Mouse (Mus musculus): ENCODE results near the gene Yy1. TPM values are rescaled to one million over a fixed set of nuclear protein-coding genes. Genes with fewer than 3 reads are reported as not detected.

The Yy1 gene
- polyA plus RNA-seq, 1 experiment: 15.3 TPM

- Histone ChIP-seq H3K79me2 (ENCODE audit: control insufficient read depth, insufficient read depth) (peaks cover 100% of the 10 kb centered on the region), H3K36me3 (ENCODE audit: control insufficient read depth, insufficient read depth) (no peaks in the 10 kb centered on the region), H3K4me2 (ENCODE audit: low read depth) (no peak overlapping the region), H3K4me3 (no peak overlapping the region), H3ac (ENCODE audit: control insufficient read depth, insufficient read length) (no peak overlapping the region), H3K27me3 (ENCODE audit: control insufficient read depth, insufficient read depth, insufficient read length) (no peaks in the 10 kb centered on the region)
- no peak for TF ChIP-seq TCF12 (IDR thresholded peaks at IDR 0.05; ENCODE audit: insufficient read depth, poor library complexity, severe bottlenecking)
- TF ChIP-seq POLR2A (IDR thresholded peaks at IDR 0.05; ENCODE audit: insufficient read length, low read depth): no peak
- no peak for TF ChIP-seq E2F4 (IDR thresholded peaks at IDR 0.05; ENCODE audit: insufficient read depth)
- TF ChIP-seq MYOD1 (IDR thresholded peaks at IDR 0.05; ENCODE audit: control insufficient read depth in 1 of 3, insufficient read length in 2 of 3, low read depth in 2 of 3): no peak
- no peak for TF ChIP-seq MAX (IDR thresholded peaks at IDR 0.05; ENCODE audit: low read depth)
- TF ChIP-seq SRF (IDR thresholded peaks at IDR 0.05; ENCODE audit: control insufficient read depth, insufficient read length, low read depth): no peak
- TF ChIP-seq REST (IDR thresholded peaks at IDR 0.05; ENCODE audit: insufficient read depth, insufficient read length): no peak
- TF ChIP-seq TCF3 (IDR thresholded peaks at IDR 0.05; ENCODE audit: insufficient read length, low read depth): no peak
- no peak for TF ChIP-seq USF1 (IDR thresholded peaks at IDR 0.05; ENCODE audit: low read depth)
- no peak for TF ChIP-seq POLR2AphosphoS2 (IDR thresholded peaks at IDR 0.05; ENCODE audit: insufficient read length, low read depth)
- no peak for TF ChIP-seq MYOG (IDR thresholded peaks at IDR 0.05; ENCODE audit: control insufficient read depth in 1 of 3, insufficient read depth in 1 of 3, insufficient read length in 2 of 3, low read depth in 2 of 3)
- no peak for TF ChIP-seq CEBPB (IDR thresholded peaks at IDR 0.05; ENCODE audit: insufficient read depth, poor library complexity, severe bottlenecking)
Observed at GRCm38 (mm10) chr12:108810309-108810708, 17.5 kb downstream of the Yy1 start.

GRCm38 (mm10) chr12:108811133-108811532 lies 18.4 kb downstream of the Yy1 start:
- TF ChIP-seq REST (IDR thresholded peaks at IDR 0.05; ENCODE audit: insufficient read depth, insufficient read length): no peak
- no peak for TF ChIP-seq POLR2A (IDR thresholded peaks at IDR 0.05; ENCODE audit: insufficient read length, low read depth)
- TF ChIP-seq USF1 (IDR thresholded peaks at IDR 0.05; ENCODE audit: low read depth): no peak
- no peak for TF ChIP-seq E2F4 (IDR thresholded peaks at IDR 0.05; ENCODE audit: insufficient read depth)
- TF ChIP-seq CEBPB (IDR thresholded peaks at IDR 0.05; ENCODE audit: insufficient read depth, poor library complexity, severe bottlenecking): no peak
- TF ChIP-seq SRF (IDR thresholded peaks at IDR 0.05; ENCODE audit: control insufficient read depth, insufficient read length, low read depth): no peak
- no peak for TF ChIP-seq MAX (IDR thresholded peaks at IDR 0.05; ENCODE audit: low read depth)
- no peak for TF ChIP-seq TCF12 (IDR thresholded peaks at IDR 0.05; ENCODE audit: insufficient read depth, poor library complexity, severe bottlenecking)
- no peak for TF ChIP-seq TCF3 (IDR thresholded peaks at IDR 0.05; ENCODE audit: insufficient read length, low read depth)
- no peak for TF ChIP-seq POLR2AphosphoS2 (IDR thresholded peaks at IDR 0.05; ENCODE audit: insufficient read length, low read depth)
- TF ChIP-seq MYOG (IDR thresholded peaks at IDR 0.05; ENCODE audit: control insufficient read depth in 1 of 3, insufficient read depth in 1 of 3, insufficient read length in 2 of 3, low read depth in 2 of 3): no peak
- no peak for TF ChIP-seq MYOD1 (IDR thresholded peaks at IDR 0.05; ENCODE audit: control insufficient read depth in 1 of 3, insufficient read length in 2 of 3, low read depth in 2 of 3)
- H3K36me3 ChIP-seq (ENCODE audit: control insufficient read depth, insufficient read depth): peaks cover 7% of the 10 kb centered on the region
- H3K4me3 ChIP-seq: no peak overlapping the region
- no peak overlapping the region for H3K4me2 ChIP-seq (ENCODE audit: low read depth)
- no peak overlapping the region for H3ac ChIP-seq (ENCODE audit: control insufficient read depth, insufficient read length)
- H3K79me2 ChIP-seq (ENCODE audit: control insufficient read depth, insufficient read depth): peaks cover 99% of the 10 kb centered on the region
- H3K27me3 ChIP-seq (ENCODE audit: control insufficient read depth, insufficient read depth, insufficient read length): no peaks in the 10 kb centered on the region

- no peak for TF ChIP-seq USF1 (IDR thresholded peaks at IDR 0.05; ENCODE audit: low read depth)
- TF ChIP-seq POLR2AphosphoS2 (IDR thresholded peaks at IDR 0.05; ENCODE audit: insufficient read length, low read depth): no peak
- TF ChIP-seq TCF3 (IDR thresholded peaks at IDR 0.05; ENCODE audit: insufficient read length, low read depth): no peak
- TF ChIP-seq MYOG (IDR thresholded peaks at IDR 0.05; ENCODE audit: control insufficient read depth in 1 of 3, insufficient read depth in 1 of 3, insufficient read length in 2 of 3, low read depth in 2 of 3): no peak
- Histone ChIP-seq H3K79me2 (ENCODE audit: control insufficient read depth, insufficient read depth) (peaks cover 97% of the 10 kb centered on the region), H3K27me3 (ENCODE audit: control insufficient read depth, insufficient read depth, insufficient read length) (no peaks in the 10 kb centered on the region), H3ac (ENCODE audit: control insufficient read depth, insufficient read length) (no peak overlapping the region), H3K4me3 (no peak overlapping the region), H3K36me3 (ENCODE audit: control insufficient read depth, insufficient read depth) (peaks cover 11% of the 10 kb centered on the region), H3K4me2 (ENCODE audit: low read depth) (no peak overlapping the region)
Observed at GRCm38 (mm10) chr12:108812463-108812862, 19.7 kb downstream of the Yy1 start.

- H3K79me2 ChIP-seq (ENCODE audit: control insufficient read depth, insufficient read depth): peaks cover 84% of the 10 kb centered on the region
- no peak overlapping the region for H3ac ChIP-seq (ENCODE audit: control insufficient read depth, insufficient read length)
- H3K4me3 ChIP-seq: no peak overlapping the region
- H3K27me3 ChIP-seq (ENCODE audit: control insufficient read depth, insufficient read depth, insufficient read length): no peaks in the 10 kb centered on the region
- H3K36me3 ChIP-seq (ENCODE audit: control insufficient read depth, insufficient read depth): peaks cover 11% of the 10 kb centered on the region
- no peak overlapping the region for H3K4me2 ChIP-seq (ENCODE audit: low read depth)
- no peak for TF ChIP-seq CEBPB (IDR thresholded peaks at IDR 0.05; ENCODE audit: insufficient read depth, poor library complexity, severe bottlenecking)
Observed at GRCm38 (mm10) chr12:108814470-108814869, 21.7 kb downstream of the Yy1 start.

GRCm38 (mm10) chr12:108816569-108816968 lies 23.8 kb downstream of the Yy1 start:
- H3K4me2 ChIP-seq (ENCODE audit: low read depth): no peak overlapping the region
- no peak overlapping the region for H3K4me3 ChIP-seq
- H3K36me3 ChIP-seq (ENCODE audit: control insufficient read depth, insufficient read depth): peaks cover 11% of the 10 kb centered on the region
- H3K27me3 ChIP-seq (ENCODE audit: control insufficient read depth, insufficient read depth, insufficient read length): no peaks in the 10 kb centered on the region
- no peak overlapping the region for H3ac ChIP-seq (ENCODE audit: control insufficient read depth, insufficient read length)
- TF ChIP-seq MYOG (IDR thresholded peaks at IDR 0.05; ENCODE audit: control insufficient read depth in 1 of 3, insufficient read depth in 1 of 3, insufficient read length in 2 of 3, low read depth in 2 of 3) (no peak), REST (IDR thresholded peaks at IDR 0.05; ENCODE audit: insufficient read depth, insufficient read length) (no peak), POLR2A (IDR thresholded peaks at IDR 0.05; ENCODE audit: insufficient read length, low read depth) (no peak), USF1 (IDR thresholded peaks at IDR 0.05; ENCODE audit: low read depth) (no peak), MYOD1 (IDR thresholded peaks at IDR 0.05; ENCODE audit: control insufficient read depth in 1 of 3, insufficient read length in 2 of 3, low read depth in 2 of 3) (no peak), TCF12 (IDR thresholded peaks at IDR 0.05; ENCODE audit: insufficient read depth, poor library complexity, severe bottlenecking) (no peak), TCF3 (IDR thresholded peaks at IDR 0.05; ENCODE audit: insufficient read length, low read depth) (no peak), SRF (IDR thresholded peaks at IDR 0.05; ENCODE audit: control insufficient read depth, insufficient read length, low read depth) (no peak), E2F4 (IDR thresholded peaks at IDR 0.05; ENCODE audit: insufficient read depth) (no peak), POLR2AphosphoS2 (IDR thresholded peaks at IDR 0.05; ENCODE audit: insufficient read length, low read depth) (no peak), CEBPB (IDR thresholded peaks at IDR 0.05; ENCODE audit: insufficient read depth, poor library complexity, severe bottlenecking) (no peak), MAX (IDR thresholded peaks at IDR 0.05; ENCODE audit: low read depth) (no peak)
- peaks cover 63% of the 10 kb centered on the region for H3K79me2 ChIP-seq (ENCODE audit: control insufficient read depth, insufficient read depth)
